Mouse (Mus musculus): Measurements from ENCODE around the gene Dmpk.

The Dmpk gene

DNA sequence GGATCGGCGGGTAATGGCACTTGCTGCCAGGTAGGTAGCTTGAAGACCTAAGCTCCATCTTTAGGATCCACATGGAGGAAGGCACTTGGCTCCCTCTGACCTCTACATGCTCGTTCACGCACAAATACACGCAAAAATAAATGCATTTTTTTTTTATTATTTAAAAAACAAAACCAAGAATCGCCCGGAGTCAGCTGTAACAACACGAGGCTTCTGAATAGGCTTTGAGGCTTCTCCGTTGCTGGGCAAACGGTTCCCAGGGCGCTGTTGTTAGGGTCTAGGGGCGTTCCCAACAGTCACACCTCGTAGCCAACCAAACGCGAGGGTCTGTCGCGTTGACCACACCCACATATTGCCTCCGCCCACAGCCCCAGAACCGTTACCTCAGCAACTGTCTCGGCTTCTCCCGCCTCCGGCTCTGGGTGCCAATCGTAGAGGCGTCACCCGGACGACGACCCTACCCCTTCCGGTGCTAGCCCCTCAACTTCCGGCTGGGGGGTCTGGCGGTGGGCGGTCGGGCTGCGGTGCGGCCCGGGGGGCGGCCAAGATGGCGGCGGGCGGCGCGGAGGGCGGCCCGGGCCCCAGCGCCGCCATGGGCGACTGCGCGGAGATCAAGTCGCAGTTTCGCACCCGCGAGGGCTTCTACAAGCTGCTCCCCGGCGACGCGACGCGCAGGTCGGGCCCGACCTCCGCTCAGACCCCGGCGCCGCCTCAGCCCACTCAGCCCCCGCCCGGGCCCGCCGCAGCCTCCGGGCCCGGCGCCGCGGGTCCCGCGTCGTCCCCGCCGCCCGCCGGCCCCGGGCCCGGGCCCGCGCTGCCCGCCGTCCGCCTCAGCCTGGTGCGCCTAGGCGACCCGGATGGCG, 7.7 kb upstream of the Dmpk start, which contains the start of gene Dmwd:
Dmwd (plus strand) TSS at position 505 of the 863 bp plus-strand sequence.
- in situ Hi-C loops (cut with MboI): no loop called here

DNA sequence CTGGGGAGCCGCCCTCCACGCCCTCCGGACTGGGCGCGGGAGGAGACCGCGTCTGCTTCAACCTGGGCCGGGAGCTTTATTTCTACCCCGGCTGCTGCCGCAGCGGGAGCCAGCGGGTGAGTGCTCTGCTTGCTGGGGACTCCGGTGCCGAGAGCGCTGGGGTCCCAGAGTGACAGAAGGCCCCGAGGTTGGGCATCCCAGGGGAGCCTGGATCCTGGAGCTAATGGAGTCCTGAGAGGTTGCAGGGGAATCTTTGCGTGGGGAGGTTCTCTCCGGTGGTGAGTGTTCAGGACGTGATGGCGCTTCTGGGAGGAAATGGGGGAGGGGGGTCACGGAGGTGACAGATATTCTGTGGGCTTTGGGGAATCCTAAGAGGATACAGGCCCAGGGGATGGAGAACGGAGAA, 7.1 kb upstream of the Dmpk start:
- in situ Hi-C loops (cut with MboI): no loop called here

DNA sequence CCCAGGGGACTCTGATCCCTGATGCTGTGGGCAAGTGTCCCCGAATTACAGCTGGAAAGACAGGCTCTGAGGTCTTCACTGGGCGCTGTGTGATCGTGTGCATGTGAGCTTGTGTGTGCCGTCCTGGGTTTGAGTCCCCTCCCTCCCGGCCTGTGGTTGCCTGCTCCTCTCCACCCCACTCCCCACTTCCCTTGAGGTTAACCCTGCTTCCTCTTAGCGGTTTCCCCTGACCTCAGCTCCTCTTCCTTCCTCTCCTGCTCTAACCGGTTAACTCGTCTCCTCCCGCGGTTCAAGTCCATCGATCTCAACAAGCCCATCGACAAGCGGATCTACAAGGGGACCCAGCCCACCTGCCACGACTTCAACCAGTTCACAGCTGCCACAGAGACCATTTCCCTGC, 5.9 kb upstream of the Dmpk start:
- in situ Hi-C loops (cut with MboI): no loop called here

DNA sequence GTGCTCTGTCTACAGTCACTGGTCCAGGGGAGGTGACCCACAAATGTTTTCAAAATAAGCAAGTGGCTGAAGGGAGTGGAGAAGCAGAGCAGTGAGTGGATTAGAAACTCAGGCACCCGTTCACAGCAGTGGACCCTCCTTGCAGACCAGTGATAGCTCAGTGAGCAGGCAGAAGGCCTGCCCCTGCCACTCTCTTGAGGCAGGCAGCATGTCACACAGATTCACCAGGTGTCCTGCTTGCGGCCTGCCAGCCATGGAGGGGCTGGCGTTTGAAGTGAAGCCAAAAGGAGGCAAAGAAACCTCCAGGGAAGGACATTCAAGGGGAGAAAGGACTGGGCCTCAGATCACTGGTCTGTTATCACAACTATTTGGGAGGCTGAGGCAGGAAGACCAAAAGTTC, 4.9 kb upstream of the Dmpk start:
- in situ Hi-C loops (cut with MboI): no loop called here

DNA sequence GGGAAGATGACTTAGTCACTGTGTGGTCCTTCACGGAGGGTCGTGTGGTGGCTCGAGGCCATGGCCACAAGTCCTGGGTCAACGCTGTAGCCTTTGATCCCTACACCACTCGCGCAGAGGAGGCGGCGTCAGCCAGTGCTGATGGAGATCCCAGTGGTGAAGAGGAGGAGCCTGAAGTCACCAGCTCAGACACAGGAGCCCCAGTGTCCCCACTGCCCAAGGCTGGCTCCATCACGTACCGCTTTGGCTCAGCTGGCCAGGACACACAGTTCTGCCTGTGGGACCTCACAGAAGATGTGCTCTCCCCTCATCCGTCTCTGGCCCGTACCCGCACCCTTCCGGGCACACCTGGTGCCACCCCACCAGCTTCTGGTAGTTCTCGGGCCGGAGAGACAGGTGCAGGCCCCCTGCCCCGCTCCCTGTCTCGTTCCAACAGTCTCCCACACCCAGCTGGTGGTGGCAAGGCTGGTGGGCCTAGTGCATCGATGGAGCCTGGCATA, 3.1 kb upstream of the Dmpk start:
- in situ Hi-C loops (cut with MboI): no loop called here

DNA sequence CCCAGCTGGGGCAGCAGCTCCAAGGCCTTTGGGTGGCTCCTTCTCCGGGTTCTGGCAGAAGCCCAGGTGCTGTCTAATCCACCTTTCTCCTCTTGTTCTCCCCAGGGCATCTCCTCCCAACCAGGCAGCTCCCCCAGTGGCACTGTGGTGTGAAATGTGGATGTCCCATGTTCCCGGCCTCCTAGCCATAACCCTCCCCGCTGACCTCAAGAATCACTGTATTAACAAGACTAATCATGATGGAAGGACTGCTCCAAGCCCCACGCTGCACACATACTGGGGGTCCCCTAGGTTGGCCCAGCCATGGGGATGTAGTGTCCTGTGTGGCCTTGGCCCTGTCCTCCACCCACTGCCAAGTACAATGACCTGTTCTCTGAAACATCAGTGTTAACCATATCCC, 1.5 kb upstream of the Dmpk start:
- in situ Hi-C loops (cut with MboI): no loop called here

DNA sequence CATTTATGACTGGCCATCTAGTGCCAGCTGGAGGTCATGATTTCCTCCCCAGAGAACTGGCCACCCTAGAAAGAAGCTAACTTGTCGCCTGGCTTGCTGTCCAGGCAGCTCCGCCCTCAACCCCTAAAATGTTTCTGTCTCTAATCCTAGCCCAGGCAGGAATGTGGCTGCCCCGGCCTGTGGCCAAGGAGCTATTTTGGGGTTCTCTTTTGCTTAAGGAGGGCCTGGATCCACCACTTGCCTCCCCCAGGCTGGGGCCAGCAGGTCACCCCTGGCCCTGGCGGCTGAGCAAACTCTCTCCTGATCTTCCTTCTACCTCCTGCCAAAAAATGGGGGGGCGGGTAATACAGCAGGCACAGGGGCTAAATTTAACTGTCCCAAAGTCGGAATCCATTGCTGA, 553 bp upstream of the Dmpk start:
- in situ Hi-C loops (cut with MboI): no loop called here

DNA sequence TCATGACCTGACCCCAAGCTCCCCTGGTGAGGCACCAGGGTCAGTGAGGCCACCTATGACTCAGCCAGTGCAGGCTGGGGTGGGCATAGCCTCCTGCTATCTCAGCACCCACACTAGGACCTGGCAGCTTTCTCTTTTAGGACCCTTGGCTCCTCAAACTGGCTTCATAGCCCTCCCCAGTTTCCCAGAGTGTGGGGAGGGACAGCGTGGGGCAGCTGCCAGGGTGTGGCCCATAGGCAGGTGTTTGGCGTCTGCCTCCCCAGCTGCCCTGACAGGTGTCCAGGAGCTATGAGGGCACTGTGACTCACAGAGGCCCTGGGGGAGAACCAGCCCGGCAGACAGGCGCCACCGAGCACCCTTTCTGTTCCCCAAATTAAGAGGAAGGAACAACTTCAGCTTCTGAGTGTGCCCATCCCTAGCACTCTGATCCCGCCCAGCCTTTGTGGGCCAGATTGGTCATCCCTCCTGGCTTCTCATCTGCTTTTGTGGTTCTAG, 675 bp downstream of the Dmpk start:
- in situ Hi-C loops (cut with MboI): no loop called here

DNA sequence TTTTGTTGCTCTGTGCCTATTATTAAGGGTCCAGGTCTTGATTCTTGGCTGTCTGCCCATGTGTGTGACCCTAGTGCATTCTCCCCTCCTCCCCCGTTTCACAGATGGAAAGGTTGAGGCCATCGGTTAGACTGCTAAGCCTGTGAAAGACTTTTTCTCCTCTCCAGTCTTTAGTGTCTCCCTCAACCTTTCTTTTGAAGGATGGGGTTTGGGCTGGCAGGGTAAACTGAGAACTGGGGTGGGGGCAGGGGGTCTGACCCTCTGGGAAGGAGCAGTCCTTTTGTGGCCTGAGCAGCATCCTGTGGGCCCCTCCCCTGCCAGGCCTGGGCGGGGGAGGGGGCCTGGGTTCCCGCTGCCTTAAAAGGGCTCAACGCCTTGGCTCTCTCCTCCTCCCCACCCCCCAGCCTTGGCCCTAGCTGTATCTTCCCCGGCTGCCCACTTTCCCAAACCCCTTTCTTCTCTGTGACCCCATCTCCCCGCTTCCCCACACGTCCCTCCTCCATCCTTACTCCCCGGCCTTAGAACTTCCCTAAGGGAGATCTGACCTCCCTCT, 1.3 kb downstream of the Dmpk start:
- in situ Hi-C loops (cut with MboI): no loop called here

DNA sequence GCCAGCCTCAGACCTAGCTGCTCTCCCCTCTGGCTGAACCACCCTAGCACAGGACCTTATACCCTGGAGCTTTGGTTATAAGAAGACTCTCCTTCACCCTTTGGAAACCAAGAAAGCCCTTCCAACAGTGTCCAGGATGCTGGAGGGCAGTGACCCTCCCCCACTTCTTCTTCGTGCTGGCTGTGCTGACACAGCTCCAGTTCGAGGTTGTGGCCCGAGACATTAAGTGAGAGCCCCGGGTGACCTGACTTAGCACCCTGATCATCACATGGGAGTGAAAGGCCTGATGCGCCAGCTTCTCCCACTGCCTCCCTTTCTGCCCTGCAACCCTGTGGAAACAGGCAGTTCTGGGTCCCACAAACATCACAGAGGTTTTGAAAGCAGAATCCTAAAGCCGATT, 1.8 kb downstream of the Dmpk start:
- in situ Hi-C loops (cut with MboI): no loop called here

DNA sequence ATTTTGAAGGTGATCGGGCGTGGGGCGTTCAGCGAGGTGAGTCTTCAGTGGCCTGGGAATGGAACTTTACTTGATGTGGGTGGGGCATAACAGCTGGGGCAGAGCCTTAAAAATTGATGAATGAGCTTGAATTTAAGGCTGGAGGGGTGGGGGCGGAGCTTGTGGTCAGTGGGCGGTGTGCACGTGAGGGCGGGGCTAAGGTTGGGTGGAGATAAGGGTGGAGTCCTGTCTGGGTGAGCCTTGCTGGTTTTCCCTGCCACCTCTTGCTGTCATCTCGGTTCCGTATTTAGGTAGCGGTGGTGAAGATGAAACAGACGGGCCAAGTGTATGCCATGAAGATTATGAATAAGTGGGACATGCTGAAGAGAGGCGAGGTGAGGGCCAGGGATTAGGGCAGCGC, 2.4 kb downstream of the Dmpk start:
- in situ Hi-C loops (cut with MboI): no loop called here

DNA sequence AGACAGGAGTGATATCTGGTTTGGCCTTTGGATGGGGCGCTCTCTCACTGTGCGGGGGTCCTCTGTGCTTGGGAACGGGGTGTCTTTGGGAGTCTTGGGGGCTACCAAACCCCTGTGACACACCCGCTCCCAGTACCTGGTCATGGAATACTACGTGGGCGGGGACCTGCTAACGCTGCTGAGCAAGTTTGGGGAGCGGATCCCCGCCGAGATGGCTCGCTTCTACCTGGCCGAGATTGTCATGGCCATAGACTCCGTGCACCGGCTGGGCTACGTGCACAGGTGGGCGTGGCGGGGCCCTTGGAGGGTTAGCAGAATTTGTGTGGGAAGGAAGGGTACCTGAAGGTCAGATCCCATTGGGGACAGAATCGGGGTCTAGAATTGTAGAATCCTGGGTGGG, 3.1 kb downstream of the Dmpk start:
- in situ Hi-C loops (cut with MboI): no loop called here

DNA sequence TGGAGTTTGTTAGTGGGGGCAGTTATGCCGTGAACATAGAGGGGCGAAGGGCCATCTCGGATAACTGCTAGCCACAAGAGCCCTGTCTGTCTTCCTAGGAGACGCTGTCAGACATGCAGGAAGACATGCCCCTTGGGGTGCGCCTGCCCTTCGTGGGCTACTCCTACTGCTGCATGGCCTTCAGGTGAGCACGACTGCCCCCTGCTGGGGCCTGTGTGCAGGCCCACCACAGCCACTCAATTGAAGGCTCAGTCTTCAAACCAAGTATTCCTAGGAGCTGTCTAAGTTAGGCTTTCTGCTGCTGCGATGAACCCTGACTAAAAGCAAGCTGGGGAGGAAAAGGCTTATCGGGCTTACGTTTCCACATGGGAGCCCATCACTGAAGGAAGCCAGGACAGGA, 5.2 kb downstream of the Dmpk start:
- in situ Hi-C loops (cut with MboI): no loop called here

DNA sequence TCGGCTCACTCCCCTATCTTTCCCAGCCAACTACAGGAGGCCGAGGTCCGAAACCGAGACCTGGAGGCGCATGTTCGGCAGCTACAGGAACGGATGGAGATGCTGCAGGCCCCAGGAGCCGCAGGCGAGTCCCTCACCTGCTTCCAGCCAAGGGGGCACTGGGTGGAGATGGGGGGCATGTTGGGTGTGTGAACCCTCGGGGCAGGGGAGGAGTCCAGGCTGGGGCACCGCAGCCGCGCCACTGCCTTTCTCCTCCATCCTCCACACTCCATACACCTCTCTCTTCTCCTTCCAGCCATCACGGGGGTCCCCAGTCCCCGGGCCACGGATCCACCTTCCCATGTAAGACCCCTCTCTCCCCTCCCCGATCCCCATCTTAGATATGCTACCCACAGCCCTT, 8.3 kb downstream of the Dmpk start:
- in situ Hi-C loops (cut with MboI): no loop called here

DNA sequence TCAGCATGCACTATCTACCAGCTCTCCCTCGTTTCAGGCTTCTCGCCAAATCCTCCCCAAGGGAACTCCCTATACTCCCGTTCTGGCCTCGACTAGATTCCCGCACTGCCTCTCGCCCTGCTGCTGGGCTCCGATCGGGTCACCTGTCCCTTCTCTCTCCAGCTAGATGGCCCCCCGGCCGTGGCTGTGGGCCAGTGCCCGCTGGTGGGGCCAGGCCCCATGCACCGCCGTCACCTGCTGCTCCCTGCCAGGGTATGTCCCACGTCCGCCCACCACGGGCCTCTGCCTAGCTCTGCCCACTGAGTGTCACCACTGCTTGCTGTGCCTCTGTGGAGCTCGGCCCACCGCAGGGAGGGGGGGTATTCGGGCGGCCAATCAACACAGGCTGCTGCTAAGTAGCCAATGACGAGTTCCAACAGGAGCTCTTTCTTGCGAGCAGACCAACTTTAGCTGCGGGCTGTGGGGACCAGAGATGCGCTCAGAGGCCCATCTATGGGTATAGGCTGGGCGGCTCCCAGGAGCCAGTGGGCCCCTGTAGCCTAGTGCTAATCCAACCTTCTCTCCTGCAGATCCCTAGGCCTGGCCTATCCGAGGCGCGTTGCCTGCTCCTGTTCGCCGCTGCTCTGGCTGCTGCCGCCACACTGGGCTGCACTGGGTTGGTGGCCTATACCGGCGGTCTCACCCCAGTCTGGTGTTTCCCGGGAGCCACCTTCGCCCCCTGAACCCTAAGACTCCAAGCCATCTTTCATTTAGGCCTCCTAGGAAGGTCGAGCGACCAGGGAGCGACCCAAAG, 8.9 kb downstream of the Dmpk start:
- in situ Hi-C loops (cut with MboI): no loop called here

DNA sequence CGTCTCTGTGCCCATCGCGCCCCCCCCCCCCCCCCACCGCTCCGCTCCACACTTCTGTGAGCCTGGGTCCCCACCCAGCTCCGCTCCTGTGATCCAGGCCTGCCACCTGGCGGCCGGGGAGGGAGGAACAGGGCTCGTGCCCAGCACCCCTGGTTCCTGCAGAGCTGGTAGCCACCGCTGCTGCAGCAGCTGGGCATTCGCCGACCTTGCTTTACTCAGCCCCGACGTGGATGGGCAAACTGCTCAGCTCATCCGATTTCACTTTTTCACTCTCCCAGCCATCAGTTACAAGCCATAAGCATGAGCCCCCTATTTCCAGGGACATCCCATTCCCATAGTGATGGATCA, 9.5 kb downstream of the Dmpk start:
- in situ Hi-C loops (cut with MboI): no loop called here

DNA sequence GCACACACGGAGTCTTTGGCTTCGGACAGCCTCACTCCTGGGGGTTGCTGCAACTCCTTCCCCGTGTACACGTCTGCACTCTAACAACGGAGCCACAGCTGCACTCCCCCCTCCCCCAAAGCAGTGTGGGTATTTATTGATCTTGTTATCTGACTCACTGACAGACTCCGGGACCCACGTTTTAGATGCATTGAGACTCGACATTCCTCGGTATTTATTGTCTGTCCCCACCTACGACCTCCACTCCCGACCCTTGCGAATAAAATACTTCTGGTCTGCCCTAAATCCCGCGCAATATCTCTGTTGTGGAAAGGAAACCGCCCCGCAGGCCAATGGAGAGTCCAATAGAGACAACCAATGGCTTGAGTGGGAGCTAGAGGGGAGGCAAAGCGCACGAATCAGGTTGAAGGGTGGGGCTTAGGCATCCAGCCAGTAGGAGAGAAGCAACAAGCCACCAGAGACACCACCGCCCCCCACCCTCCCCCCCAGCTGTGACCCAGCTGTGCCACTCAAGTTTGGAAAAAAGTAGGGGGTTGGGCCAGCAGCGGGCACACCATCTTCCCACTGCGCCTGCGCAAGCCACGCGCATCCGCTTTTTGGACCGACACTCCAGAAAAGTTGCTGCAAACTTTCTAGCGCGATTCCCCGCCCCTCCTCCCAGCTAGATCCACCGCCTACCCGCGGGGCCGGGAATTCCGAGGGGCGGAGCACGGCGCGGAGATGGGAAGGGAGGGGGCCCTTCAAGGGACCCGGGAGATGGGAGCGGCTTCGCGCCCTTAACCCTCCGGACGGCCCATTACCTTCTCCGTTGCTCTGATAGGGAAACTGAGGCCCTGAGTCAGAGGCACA, 10.1 kb downstream of the Dmpk start:
- in situ Hi-C loops (cut with MboI): no loop called here

DNA sequence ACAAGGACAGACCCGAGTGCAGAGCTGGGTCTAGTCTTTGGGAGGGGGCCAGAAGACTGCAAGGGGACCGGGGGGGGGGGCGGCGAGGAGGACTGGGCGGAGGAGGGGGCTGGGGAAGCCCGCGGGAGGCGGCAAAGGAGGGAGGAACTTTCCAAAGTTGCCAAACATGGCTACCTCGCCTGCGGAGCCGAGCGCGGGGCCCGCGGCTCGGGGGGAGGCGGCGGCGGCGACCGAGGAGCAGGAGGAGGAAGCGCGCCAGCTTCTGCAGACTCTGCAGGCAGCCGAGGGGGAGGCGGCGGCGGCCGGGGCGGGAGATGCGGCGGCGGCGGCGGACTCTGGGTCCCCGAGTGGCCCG, 10.8 kb downstream of the Dmpk start, which contains the start of gene Six5:
Six5 (plus strand) TSS at position 124 of the 355 bp plus-strand sequence.
- in situ Hi-C loops (cut with MboI): no loop called here

DNA sequence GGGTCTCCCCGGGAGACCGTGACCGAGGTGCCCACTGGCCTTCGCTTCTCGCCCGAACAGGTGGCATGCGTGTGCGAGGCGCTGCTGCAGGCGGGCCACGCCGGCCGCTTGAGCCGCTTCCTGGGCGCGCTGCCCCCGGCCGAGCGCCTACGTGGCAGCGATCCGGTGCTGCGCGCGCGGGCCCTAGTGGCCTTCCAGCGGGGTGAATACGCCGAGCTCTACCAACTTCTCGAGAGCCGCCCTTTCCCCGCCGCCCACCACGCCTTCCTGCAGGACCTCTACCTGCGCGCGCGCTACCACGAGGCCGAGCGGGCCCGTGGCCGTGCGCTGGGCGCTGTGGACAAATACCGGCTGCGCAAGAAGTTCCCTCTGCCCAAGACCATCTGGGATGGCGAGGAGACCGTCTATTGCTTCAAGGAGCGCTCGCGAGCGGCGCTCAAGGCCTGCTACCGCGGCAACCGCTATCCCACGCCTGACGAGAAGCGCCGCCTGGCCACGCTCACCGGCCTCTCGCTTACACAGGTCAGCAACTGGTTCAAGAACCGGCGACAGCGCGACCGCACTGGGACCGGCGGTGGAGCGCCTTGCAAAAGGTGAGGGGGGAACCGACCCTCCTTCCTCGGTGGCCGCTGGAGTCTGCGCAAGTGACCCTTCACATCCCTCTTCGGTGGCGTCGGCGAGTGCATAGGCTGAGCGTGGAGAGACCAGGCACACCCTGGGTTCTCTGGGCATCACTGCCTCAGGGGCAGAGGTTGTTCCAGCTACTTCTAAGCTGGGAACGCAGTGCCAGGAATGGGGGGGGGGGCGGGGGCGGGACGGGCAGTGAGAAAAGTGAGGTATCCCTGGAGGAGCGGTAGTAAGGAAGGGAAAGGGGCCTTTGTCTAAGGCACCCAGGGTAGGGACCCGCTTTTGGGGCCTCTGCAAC, 11.4 kb downstream of the Dmpk start:
- in situ Hi-C loops (cut with MboI): no loop called here

DNA sequence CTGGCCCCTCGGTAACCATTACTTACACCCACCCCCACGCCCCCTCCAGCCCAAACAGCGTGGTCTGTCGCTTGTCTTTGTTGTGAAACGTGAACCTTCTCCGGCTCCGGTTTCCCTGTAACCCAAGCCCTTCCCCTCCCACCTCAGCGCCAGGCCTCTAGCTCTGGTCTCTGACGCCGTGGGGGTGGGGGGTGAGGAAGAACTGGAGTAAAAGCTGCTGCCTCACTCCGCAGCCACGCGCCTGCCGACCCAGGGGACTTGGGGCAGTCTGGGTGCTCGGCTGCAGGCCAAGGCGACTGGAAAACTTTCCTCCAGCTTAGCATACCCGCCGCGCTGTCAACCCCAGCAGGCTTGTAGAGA, 12.1 kb downstream of the Dmpk start:
- in situ Hi-C loops (cut with MboI): no loop called here
